Mouse (Mus musculus): ENCODE results near the gene Uqcr11.

Gene Uqcr11

DNA sequence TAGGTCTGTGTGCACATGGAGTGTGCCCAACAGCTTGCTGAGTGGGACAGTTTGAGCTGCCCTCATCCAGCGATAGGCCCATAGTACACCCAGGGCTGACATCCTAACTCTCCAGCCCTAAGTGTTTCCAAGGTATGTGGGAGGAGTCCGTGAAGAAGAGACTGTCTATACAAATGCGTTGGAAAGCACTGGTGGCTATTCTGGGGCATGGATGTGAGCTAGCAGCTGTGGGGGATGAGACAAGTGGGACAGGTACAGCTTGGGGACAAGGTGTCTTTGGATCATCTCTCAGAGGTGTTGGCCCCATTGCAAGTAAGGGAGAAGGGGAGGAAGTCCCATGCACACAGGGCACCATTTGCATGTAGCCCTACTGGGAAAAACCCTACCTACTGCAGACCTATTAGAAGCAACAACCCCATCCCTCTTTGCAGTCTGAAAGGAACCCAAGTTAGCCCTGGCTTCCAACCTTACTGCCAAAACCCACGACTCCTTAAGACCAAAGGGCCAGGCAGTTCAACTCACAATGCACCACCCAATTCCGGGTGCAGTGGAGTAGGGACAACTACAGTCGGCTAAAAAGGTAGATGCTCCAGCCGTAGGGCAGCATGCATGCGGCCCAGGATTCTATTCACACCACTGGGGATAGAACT lies 9.0 kb downstream of the Uqcr11 start:
- DNase-seq, result peak; percentile 70

DNA sequence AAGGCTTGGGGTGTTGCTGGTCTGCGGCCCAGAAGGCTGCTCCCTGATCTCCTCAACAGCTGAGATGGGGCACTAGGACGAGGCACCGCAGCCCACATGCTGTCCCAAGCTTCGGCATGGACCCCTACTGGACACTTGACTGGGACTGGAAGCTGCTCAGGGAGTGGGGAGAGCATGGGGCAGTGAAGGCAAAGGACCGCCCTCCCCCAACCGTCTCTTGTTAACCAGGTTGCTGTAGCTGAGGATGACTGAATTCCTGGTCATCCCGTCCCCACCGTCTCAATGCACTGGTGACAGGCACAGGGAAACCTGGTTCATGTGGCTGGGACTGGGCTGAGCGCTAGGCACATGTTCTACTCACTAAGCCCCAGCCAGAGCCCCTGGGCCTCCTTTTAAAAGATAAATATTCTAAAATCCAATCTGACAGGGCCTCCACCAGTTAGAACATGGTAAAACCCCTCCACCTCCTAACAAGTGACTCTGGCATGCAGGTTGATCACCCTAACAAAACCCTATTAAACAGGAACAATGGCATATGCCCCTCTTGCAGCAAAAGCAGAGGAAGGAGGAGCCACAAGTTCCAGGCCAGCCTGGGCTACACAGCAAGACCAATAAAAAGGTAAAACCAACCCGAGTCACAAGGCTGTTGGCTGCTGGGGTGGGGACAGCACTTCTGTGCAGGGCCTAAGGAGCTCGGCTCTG lies 9.7 kb downstream of the Uqcr11 start:
- DNase-seq, result peak; percentile 64

DNA sequence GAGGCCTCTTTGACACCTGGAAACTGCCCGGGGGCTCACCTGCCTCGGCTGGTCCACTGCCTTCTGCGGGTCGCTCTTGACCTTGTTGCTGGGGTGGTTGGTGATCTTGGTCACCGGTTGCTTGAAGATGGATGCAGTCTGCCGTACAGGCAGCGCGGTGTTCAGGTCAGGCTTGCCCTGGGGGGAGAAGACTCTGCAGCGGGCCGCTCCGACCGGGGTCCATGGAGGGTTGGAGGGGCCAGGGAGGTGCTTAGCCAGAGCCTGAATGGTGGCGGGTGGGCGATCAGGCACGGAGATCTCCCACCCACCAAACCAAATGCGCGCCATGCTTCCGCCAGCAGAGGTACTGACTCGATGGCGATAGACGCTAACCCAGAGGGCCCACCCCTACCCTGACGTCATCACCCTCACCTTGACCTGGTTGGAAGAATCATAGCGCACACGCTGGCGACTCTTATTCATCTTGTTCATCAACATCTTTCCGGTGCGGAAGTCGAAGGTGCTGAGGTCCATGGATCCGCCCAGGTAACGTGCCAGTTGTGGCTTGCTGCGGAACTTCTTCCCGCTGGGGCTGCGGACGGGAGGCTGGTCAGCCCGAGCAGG lies 11.5 kb downstream of the Uqcr11 start:
- peak; percentile 59 for DNase-seq

DNA sequence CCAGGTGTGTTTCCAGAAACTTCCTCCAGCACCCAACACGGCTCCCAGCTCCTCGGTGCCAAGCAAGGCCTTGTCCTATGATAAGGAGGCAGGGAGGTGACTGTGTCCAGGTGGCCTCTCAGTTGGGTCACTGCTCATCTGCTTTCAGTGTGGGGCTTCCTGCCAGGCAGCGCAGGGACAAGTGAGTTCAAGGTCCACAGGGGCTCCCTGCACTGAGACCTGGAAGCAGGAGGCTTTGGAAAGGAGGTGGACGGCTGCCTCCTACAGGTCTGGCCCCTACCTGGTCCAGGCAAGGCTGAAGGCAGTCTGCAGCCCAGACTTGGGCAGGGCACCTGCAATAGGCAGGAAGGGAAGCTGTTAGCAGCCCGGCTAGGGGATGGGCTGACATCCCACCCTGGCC lies 13.9 kb downstream of the Uqcr11 start:
- no peak for DNase-seq

DNA sequence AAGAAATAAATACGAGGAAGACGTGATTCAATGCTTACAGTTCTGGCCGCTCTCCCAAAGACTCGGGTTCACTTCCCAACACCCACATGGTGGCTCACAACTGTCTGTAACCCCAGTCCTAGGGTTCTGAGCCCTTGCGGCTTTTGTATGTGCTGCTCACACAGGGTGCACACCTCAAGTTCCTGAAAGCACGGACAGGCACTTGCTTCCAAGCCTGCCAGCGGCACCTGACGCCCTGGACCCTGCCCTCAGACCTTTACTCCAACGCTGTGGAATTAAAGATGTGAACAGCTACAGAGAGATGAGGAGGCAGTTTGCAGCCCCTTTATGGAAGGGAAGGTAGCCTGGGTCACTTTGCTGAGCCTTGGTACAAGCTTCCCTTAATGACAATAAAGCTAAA lies 15.9 kb downstream of the Uqcr11 start:
- no peak for DNase-seq

DNA sequence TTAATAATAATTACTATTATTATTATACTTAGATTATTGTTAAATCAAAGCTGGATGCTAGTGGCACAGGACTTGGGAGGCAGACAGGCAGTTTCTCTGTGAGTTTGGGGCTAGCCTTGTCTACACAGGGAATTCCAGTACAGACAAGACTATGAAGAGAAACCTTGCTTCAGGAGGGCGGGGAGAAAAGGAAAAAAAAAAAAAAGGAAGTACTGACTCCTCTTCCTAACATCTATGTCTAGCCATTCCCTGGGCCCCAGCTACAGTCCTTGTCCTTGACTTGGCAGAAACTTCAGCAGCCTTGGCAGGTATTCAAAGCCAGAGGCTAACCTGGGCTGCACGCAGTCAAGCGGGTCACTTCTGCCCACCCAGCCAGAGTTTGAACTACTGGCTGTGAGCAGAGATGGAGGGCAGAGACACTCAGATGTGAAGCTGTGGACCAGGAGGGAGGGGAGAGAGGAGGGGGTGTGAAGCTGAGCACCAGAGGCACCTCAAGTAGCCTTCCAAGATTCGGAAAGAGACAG lies 17.4 kb downstream of the Uqcr11 start:
- DNase-seq, result peak; percentile 56

DNA sequence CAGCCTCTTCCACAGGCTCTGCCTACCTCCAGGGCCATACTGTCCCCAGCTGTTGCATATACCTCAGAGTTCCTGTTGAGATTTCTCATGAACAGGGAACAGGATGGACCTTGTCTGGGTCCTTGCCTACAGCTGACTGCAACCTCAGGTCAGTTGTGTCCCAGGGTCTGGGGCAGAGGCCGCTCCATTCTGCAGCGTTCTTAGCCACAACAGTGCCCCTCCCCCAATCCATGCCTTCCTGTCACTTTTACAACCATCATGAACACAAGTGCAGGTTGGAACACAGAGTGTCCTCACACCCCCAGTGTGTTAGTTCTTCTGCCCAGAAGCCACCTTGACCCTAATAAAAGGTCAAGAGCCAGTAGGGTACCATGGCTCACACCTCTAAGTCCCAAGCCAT lies 17.9 kb downstream of the Uqcr11 start:
- peak; percentile 67 for DNase-seq

DNA sequence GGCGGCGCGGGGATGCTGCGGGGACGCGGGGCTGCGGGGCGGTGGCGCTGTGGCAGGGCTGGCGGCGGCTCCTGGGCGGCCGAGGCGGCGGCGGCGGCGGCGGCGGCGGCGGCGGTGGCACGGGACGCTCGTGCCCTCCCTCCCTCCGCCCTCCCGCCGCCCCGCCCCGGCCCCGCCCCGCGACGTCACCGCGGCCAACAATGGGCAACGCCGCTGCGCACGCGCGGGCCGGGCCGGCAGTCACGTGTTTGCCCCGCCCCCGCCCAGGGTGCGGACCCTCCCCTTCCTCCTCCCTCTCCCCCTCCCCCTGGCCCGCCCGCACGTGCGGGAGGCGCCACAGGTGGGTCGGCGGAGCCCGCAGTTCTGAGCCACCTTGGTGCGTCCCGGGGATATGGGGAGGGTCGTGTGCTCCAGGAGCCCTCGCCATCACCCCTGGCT lies 19.1 kb downstream of the Uqcr11 start, which contains the start of gene Mex3d:
Mex3d (minus strand) TSS at position 138 of the 438 bp plus-strand sequence.
- DNase-seq, result peak; percentile 83

DNA sequence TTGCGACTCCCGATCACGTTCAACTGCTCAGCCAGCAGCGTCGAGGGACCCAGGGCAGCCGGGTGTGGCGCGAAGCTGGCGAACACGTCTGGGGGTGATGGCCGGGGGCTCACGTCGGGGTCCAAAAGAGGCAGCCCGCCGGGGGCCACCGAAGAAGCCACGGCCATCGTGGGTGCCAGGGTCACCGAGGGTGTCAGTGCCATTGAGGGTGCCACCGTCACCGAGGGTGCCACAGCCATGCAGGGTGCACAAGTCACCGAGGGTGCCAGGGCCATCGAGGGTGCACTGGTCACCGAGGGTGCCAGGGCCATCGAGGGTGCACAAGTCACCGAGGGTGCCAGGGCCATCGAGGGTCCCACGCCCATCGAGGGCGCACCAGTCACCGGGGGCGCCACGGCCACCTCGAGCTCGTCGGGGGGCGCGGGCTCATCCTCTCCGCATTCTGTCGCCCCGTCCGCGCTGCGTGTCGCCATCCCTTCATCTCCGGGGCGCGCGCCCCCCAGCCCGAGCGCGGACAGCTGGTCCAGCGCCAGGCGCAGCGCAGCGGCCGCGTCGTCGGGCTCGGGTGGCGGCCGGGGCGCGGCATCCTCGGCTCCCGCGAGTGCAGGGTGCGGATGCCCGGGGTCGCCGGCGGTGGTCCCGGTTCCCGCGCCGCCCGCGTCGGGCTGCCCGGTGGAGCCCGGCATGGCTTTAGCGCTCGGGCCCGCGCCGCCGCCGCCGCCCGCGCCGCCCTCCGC lies 19.7 kb downstream of the Uqcr11 start:
- DNase-seq, result peak; percentile 75

DNA sequence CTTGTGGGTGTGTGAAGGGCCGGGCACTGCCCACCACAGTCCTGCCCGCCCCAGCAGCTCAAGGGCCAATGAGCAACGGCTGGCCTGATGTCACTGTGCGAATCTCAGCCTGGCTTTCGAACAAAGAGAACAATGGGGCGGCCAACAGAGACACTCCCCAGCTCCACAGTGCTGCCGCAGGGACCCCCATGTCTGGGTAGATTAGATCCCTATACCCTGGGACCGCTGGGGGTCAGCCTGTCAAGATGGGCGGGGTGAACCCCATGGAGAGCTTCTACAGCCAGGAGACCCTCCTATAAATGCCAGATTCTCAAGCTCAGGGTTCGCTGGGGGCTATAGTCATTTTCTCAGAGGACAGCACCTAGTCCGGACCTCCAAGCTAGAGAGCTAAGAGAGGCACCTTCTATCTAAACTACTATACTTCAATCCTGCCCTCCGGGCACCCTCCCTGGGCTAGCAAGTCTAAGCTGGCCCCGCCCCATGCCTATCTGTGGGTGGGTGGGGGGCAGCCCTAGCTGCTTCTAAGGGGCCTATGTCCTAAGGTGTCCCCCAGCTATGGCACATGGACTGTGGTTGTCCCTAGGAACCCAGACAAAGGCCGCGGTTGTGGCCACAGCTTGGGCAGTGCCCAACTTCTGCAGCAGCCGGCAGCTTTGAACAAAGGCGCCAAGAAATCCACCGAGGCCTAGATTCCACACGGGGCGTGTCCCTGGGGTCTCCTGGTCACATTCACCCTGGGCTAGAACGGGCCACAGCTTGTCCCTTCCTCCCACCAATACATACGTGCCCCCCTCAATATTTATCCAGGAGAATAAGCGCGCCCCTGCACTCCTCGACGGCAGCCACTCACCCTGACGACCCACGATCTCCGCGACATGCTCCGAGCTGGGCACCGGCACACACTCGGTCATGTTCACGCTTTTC lies 20.6 kb downstream of the Uqcr11 start:
- peak; percentile 71 for DNase-seq

DNA sequence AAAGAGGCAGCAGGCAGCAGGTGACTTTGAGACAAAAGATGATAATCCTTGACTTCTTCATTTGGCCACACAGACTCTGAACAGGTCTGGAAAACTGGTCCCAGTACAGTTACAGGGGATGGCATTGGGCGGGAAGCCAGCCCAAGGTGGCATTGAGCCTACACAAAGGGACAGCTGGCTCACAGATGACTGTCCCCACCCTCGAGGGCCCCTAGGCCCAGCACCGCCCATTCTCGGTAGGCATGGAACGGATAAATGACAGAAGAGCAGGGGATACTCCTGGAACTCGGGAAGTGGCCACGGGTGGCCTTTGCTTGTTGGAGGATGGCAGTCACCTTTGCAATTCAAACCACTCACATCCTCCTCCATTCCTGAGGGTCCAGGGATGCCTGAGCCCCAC lies 21.3 kb downstream of the Uqcr11 start:
- DNase-seq, result peak; percentile 66

DNA sequence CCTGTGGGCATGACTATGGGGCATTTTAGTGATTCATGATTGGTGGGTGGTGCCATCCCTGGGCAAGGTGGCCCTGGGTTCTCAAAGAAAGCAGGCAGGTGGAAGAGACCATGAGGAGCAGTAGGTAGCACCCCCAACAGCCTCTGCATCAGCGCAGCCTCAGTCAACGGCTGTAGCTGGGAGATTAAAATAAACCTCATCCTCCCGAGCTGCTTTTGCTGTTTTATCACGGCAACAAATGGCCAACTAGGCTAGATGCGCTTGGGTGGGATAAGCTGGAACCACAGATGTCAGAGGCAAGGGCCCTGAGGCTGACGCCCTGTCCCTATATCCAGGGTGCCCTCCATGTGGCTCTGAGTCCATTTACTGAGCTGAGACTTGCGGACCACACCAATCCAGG lies 21.9 kb downstream of the Uqcr11 start:
- DNase-seq, result no peak

DNA sequence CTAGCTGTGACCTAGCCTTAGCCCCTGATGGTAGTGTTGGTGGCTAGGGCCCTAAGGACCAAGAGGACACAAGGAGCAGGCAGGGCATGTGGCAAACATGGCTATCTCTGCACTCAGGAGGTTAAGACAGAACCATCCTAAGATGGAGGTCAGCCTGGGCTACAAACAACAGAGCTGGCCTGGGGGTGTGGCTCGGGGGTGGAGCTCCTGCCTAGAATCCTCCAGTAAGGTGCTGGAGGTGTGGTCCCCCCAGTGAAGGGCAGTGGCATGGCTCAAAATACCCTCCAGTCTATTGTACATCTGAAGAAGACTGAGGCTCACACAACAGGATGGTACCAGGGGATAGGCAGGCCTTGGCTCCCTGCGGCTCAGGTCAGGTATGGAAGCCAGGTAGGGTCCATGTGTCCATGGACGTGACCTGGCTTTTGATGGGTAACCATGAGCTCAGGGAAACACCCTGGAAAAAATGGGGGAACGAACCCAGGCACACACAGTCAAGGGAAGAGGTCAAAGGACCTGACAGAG lies 22.5 kb downstream of the Uqcr11 start:
- peak; percentile 61 for DNase-seq

DNA sequence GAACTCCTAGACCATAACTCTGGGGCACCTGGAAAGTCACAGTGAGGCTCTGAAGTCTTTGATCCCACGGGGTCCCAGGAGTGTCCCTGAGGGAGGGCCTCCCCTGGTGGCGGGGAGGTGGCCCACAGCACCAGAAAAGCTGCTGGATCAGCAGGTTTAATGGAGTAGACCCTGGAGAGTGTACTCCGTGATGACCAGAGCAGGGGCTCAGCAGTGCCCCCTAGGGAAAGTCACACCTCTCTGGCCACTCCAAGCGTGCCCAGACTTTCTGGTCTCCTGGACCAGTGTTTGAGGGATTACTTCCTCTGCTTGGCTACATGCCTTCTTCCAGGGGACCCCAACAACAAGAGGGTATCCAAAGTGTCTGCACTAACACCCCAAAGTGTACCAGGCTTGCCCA lies 23.2 kb downstream of the Uqcr11 start:
- DNase-seq, result peak; percentile 57

DNA sequence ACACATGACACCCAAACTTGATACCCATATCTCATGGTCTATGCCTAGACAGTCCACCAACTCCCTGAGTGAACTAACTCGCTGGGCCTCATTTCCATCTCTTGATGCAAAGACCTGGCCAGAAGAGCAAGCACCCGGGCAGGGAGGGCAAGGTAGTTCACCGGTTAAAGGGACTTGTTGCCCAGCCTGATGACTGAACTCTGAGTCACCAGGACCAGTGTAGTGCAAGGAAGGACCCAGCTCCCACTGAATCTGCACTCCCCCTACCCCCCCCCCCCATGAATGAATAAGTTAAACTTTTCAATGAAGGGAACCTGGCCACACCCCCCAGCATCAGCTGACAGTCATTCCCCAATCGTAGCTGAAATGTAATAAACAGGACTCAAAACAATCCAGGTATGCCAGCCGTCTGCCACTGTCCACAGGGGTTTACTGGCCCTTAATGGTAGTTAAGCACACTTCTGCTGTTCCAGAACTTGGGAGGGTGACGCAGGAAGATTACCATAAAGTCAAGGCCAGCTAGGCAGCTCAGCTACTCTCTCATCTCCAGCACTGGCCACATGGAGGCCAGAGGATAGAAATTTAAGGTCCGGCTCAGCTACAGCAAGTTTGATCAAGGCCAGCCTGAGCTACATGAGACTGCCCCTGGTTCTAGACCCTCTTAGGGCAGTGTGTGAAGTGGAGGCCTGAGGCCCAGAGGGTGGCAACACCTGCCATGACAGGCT lies 23.8 kb downstream of the Uqcr11 start:
- DNase-seq, result no peak

DNA sequence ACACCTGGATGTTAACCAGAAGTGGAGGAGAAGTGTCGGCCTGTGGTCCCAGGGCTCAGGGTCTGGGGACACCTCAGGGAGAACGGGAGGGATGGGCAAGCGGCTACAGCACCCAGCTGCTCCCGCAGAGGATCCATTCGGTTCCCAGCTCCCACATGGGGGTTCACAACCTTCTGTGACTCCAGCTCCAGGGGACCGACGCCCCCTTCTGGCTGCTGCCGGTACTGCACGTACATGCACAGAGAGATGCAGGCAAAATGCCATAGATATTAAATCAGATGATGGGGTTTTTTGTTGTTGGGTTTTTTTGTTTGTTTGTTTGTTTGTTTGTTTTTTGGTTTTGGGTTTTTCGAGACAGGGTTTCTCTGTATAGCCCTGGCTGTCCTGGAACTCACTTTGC lies 28.9 kb downstream of the Uqcr11 start:
- DNase-seq, result no peak

DNA sequence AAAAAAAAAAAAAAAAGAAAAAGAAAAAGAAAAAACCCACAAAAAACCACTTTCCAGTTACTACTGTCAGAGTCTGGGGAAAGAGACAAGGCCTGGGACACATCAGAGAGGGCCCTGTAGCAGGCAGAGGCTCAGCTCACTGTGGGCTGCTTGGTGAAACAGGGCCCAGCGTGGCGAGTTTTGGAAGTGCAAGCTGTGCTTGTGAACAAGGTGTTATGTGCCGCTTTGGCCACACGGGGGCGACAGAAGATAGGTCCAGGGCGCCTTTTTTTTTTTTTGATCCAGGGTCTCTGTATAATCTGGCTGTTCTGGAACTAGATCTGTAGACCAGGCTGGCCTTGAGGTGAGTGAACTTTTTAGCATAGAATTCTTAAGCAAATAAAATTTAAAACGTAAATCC lies 30.5 kb downstream of the Uqcr11 start:
- DNase-seq, result peak; percentile 89

DNA sequence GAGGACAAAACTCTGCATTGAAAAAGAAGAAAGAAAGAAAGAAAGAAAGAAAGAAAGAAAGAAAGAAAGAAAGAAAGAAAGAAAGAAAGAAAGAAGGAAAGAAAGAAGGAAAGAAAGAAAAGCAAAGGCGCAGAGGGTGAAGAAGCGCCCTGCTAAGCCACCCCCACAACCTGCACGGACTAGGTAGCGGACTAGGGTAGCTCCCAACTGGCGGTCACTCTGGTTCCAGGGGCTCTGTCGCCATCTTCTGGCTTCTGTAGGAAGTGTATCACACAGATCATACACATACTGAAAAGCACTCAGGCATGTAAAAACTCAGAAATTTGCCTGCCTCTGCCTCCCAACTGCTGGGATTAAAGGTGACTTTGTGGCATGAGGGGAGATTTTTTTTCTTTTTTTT lies 32.6 kb downstream of the Uqcr11 start:
- peak; percentile 86 for DNase-seq

DNA sequence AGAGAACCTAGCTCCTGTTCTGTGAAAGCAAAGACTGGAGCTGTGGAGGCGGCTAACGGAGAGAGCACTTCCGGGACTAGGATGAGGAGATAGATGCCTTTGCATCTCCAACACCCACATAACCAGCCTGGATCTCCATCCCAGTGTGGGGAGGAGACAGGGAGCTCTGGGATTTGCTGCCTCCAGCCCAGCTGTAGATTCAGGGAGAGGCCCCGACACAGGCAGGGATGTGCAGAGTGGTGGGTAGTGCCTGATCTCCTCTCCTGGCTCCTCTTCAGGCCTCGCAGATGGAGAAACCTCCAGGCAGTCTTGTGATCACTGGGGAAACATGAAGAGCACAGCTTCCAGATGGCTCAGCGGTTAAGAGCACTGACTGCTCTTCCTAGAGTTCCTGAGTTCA lies 33.9 kb downstream of the Uqcr11 start:
- no peak for DNase-seq

DNA sequence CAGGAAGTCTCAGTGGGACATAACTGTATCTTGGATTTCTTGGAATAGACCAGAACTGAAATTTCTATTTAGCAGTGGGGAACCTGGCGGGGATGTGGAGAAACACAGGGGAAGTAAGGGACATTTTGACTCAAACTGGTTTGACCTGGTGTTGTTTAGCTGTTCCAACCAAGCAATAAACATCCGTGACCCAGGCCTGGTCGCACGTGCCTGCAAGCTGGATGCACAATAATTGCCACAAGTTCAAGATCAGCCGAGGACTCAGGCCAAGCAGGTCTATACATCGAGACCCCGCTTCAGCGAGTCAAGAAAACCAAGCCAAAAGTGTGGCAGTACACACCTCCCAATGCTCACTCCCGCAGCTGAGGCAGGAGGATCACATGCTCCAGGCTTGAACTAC lies 34.6 kb downstream of the Uqcr11 start:
- no peak for DNase-seq

DNA sequence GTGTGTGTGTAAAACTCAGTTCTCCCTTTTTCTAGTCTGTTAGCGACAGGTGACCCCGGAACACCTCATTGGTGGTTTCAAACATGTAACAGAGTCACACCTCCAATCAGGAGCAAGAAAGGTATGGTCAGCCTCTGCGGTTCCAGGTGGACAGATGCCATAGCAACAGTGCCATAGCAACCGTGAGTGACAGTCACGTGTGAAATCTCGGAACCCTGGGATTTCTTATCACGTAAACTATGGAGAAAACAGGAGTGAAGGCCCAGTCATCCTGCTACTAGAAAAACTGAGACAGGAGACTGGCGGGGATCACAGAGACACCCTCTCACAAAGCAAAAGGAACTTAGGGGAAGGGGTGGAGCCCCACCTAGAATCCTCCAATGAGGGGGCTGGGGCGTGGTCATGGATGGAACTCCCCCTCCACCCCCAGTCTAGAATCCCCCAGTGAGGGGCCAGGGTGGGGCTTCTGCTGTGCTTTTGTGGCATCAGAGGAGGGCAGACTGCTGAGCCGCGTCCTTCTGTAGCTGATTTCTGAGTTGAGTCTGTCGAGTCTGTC lies 35.1 kb downstream of the Uqcr11 start:
- DNase-seq, result peak; percentile 82
